Mouse (Mus musculus) kidney, embryonic 16.5 days (tissue): ENCODE measurements around the gene Cfap73. TPM values are rescaled to one million over a fixed set of nuclear protein-coding genes. Genes with fewer than 3 reads are reported as not detected.

Experiments
- ATAC-seq: fragments of 200-750 bp; cut with Nextera tagmentation; 2 replicates; pipeline ENCODE4 v1.8.0; 2017; ENCODE audit warnings: moderate TSS enrichment; ENCODE audit not compliant: low FRiP score, low TSS enrichment
- H3K27ac ChIP-seq: fragments of 300-500 bp; sonication (generic); 2 replicates; pipeline ENCODE4 v1.5.1; 2014; ENCODE audit warnings: low read length
- H3K27me3 ChIP-seq: fragments of 300-500 bp; sonication (generic); 2 replicates; pipeline ENCODE4 v1.6.1; 2014; ENCODE audit warnings: low read length, control low read depth, mixed read lengths; ENCODE audit not compliant: insufficient read depth
- H3K36me3 ChIP-seq: fragments of 300-500 bp; sonication (generic); 2 replicates; pipeline ENCODE4 v1.6.1; 2014; ENCODE audit warnings: low read length, control low read depth, mixed read lengths; ENCODE audit not compliant: insufficient read depth
- H3K4me1 ChIP-seq: fragments of 300-500 bp; sonication (generic); 2 replicates; pipeline ENCODE4 v1.6.1; 2014; ENCODE audit warnings: low read length, control low read depth, mixed read lengths; ENCODE audit not compliant: insufficient read depth
- H3K4me2 ChIP-seq: fragments of 300-500 bp; sonication (generic); replicated peaks from 2 replicates; pipeline ENCODE4 v1.6.1; 2014; ENCODE audit warnings: low read depth, low read length
- H3K4me3 ChIP-seq: fragments of 300-500 bp; sonication (generic); 2 replicates; pipeline ENCODE4 v1.5.1; 2014; ENCODE audit warnings: mild to moderate bottlenecking, low read length
- H3K9ac ChIP-seq: fragments of 300-500 bp; sonication (generic); replicated peaks from 2 replicates; pipeline ENCODE4 v1.6.1; 2014; ENCODE audit warnings: low read length
- H3K9me3 ChIP-seq: fragments of 300-500 bp; sonication (generic); 2 replicates; pipeline ENCODE4 v1.6.1; 2016; ENCODE audit warnings: low read length, control low read depth
- WGBS: fragments of 180-500 bp; shearing (Covaris S2); extraction: QIAGEN DNeasy Blood & Tissue Kit; methylation state at CpG from one replicate; pipeline ENCODE4 v1.1.7; 2014; 5-methylcytosine and 5-hydroxymethylcytosine counted together
- polyA plus RNA-seq: library from polyadenylated mRNA; unstranded; fragments of >200 nt; fragmentation: Nextera tagmentation; extraction: Ambion mirVana; gene quantifications from 2 replicates; pipeline ENCODE4 v1.2.1, GENCODE M21; 2015

The Cfap73 gene
- polyA plus RNA-seq, 1 experiment from 2014 or later, result not detected

- H3K9ac ChIP-seq, result peak within 1 kb of the TSS; percentile 24
Observed at GRCm38 (mm10) chr5:120648569-120649373, 14.7 kb upstream of the Cfap73 start, which contains the start of gene Rasal1. Gene Rasal1, plus strand, starts transcription at chr5:120648812.

GRCm38 (mm10) chr5:120647814-120648491, 13.9 kb upstream of the Cfap73 start:
- peaks cover 26% of the 10 kb centered on the region for H3K27me3 ChIP-seq
- no peak for ATAC-seq
- no peak overlapping the region; the same call in 1 of the 2 replicates for H3K4me3 ChIP-seq

More at GRCm38 (mm10) chr5:120648569-120649373, 14.7 kb upstream of the Cfap73 start, which contains the start of gene Rasal1:
- peaks cover 26% of the 10 kb centered on the region for H3K27me3 ChIP-seq
- under 1% methylated on average over 52 of the region's 53 CpGs for WGBS
- H3K36me3 ChIP-seq, result no peaks in the 10 kb centered on the region
- peak within 1 kb of the TSS; percentile 63 for H3K4me2 ChIP-seq
- H3K4me1 ChIP-seq, result peaks cover 14% of the 10 kb centered on the region
- no peak within 1 kb of the TSS for H3K27ac ChIP-seq
- peak; percentile 58 for ATAC-seq
- peak within 1 kb of the TSS; percentile 38 for H3K4me3 ChIP-seq
- no peaks in the 10 kb centered on the region for H3K9me3 ChIP-seq

GRCm38 (mm10) chr5:120647361-120647760, 13.3 kb upstream of the Cfap73 start:
- 60% methylated on average over 4 of the region's 4 CpGs for WGBS

More at GRCm38 (mm10) chr5:120647814-120648491, 13.9 kb upstream of the Cfap73 start:
- Histone ChIP-seq H3K27ac (no peak overlapping the region), H3K4me1 (peaks cover 16% of the 10 kb centered on the region), H3K9me3 (no peaks in the 10 kb centered on the region), H3K4me2 (peak overlapping the region; percentile 63; the same call in 1 of the 2 replicates), H3K36me3 (no peaks in the 10 kb centered on the region), H3K9ac (no peak overlapping the region)
- WGBS, result 23% methylated on average over 12 of the region's 12 CpGs

GRCm38 (mm10) chr5:120645851-120646250, 11.8 kb upstream of the Cfap73 start:
- Histone ChIP-seq H3K36me3 (no peaks in the 10 kb centered on the region), H3K9me3 (no peaks in the 10 kb centered on the region), H3K4me2 (no peak overlapping the region), H3K9ac (no peak overlapping the region), H3K4me3 (no peak overlapping the region), H3K27ac (no peak overlapping the region), H3K4me1 (peaks cover 16% of the 10 kb centered on the region), H3K27me3 (peaks cover 23% of the 10 kb centered on the region)
- no peak for ATAC-seq
- WGBS, result 56% methylated on average over 6 of the region's 6 CpGs

More at GRCm38 (mm10) chr5:120647361-120647760, 13.3 kb upstream of the Cfap73 start:
- Histone ChIP-seq H3K4me3 (no peak overlapping the region), H3K27ac (no peak overlapping the region), H3K36me3 (no peaks in the 10 kb centered on the region), H3K27me3 (peaks cover 26% of the 10 kb centered on the region), H3K9ac (no peak overlapping the region), H3K4me2 (no peak overlapping the region), H3K4me1 (peaks cover 16% of the 10 kb centered on the region), H3K9me3 (no peaks in the 10 kb centered on the region)
- ATAC-seq, result no peak

- Histone ChIP-seq H3K9me3 (no peaks in the 10 kb centered on the region), H3K27me3 (peaks cover 11% of the 10 kb centered on the region), H3K9ac (no peak overlapping the region), H3K27ac (no peak overlapping the region), H3K4me1 (peaks cover 14% of the 10 kb centered on the region), H3K36me3 (no peaks in the 10 kb centered on the region), H3K4me2 (no peak overlapping the region), H3K4me3 (no peak overlapping the region)
- ATAC-seq, result no peak
- WGBS, result 60% methylated on average over 3 of the region's 3 CpGs
Observed at GRCm38 (mm10) chr5:120644227-120644626, 10.2 kb upstream of the Cfap73 start.

GRCm38 (mm10) chr5:120643365-120644085, 9.5 kb upstream of the Cfap73 start:
- 56% methylated on average over 14 of the region's 14 CpGs for WGBS
- Histone ChIP-seq H3K9ac (no peak overlapping the region), H3K27ac (no peak overlapping the region), H3K27me3 (peaks cover 4% of the 10 kb centered on the region), H3K4me3 (no peak overlapping the region), H3K36me3 (no peaks in the 10 kb centered on the region), H3K9me3 (no peaks in the 10 kb centered on the region), H3K4me1 (peaks cover 7% of the 10 kb centered on the region), H3K4me2 (no peak overlapping the region)
- ATAC-seq, result no peak

- H3K4me2 ChIP-seq, result no peak overlapping the region
- H3K4me3 ChIP-seq, result no peak overlapping the region
- H3K9ac ChIP-seq, result no peak overlapping the region
- no peaks in the 10 kb centered on the region; the same call in 1 of the 2 replicates for H3K9me3 ChIP-seq
- H3K27me3 ChIP-seq, result no peaks in the 10 kb centered on the region
- no peak for ATAC-seq
- no peaks in the 10 kb centered on the region for H3K36me3 ChIP-seq
- H3K27ac ChIP-seq, result no peak overlapping the region
- WGBS, result 90% methylated on average over 7 of the region's 7 CpGs
- H3K4me1 ChIP-seq, result peaks cover 3% of the 10 kb centered on the region; the same call in 1 of the 2 replicates
Observed at GRCm38 (mm10) chr5:120640094-120640493, 6.1 kb upstream of the Cfap73 start.

- no peak overlapping the region for H3K4me2 ChIP-seq
- H3K9ac ChIP-seq, result no peak overlapping the region
- no peaks in the 10 kb centered on the region for H3K4me1 ChIP-seq
- H3K9me3 ChIP-seq, result peaks cover 8% of the 10 kb centered on the region
- no peak for ATAC-seq
- H3K27me3 ChIP-seq, result 0 out of 2 replicates have a peak, but pooled peaks cover 7% of the 10 kb centered on the region
- H3K36me3 ChIP-seq, result no peaks in the 10 kb centered on the region
- H3K4me3 ChIP-seq, result no peak overlapping the region
- 69% methylated on average over 5 of the region's 5 CpGs for WGBS
- no peak overlapping the region for H3K27ac ChIP-seq
Observed at GRCm38 (mm10) chr5:120635633-120636032, 1.6 kb upstream of the Cfap73 start.

- Histone ChIP-seq H3K4me2 (no peak overlapping the region), H3K4me3 (no peak overlapping the region), H3K4me1 (no peaks in the 10 kb centered on the region), H3K9me3 (peaks cover 8% of the 10 kb centered on the region), H3K36me3 (no peaks in the 10 kb centered on the region), H3K27me3 (peaks cover 14% of the 10 kb centered on the region; the same call in 1 of the 2 replicates), H3K9ac (no peak overlapping the region), H3K27ac (no peak overlapping the region)
- ATAC-seq, result no peak
- 27% methylated on average over 5 of the region's 5 CpGs for WGBS
Observed at GRCm38 (mm10) chr5:120634860-120635259, 825 bp upstream of the Cfap73 start.
